Mouse (Mus musculus) stomach, postnatal 0 days (tissue): Measurements from ENCODE around the gene Dynll1.

Experiments
- CTCF ChIP-seq: IDR thresholded peaks from 2 replicates; pipeline ENCODE4 v1.5.1; 2016; ENCODE audit warnings: antibody characterized with exemption, low read depth, mild to moderate bottlenecking, moderate library complexity
- EP300 ChIP-seq: optimal IDR thresholded peaks from 2 replicates; pipeline ENCODE3; 2016; ENCODE audit warnings: antibody characterized with exemption

DNA sequence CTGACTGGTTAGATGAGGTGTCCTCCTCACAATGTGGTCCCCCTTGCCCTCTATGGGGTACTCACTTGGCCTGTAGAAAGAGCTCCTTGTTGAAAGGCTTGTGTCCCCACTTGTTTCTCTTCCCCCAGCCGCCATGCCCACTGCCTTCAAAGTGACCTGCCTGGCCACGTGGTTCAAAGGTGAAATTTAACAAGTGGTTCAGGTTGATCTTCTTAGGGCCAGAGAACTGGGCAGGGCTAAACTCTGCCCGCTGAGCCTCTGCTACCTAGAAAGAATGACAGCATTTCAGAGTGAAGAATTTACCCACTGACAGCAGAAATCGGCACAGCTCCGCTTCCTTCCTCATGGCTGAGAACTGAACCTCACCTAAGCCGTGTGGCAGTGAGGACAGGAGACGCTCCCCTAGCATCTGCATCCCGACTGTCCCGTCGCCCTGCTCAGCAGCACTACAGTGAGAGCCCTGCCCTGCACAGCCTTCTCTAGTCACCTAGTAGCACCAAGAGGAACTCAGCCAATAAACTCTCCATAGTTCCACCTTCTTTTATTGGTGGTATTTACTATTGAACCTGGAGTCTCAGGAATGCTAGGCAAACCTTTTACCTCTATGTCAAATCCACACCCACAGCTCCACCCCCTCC is 43.8 kb downstream of the Dynll1 start:
- no peak for TF ChIP-seq CTCF
- no peak for TF ChIP-seq EP300
